Mouse (Mus musculus): ENCODE measurements around the gene Mical2. TPM values are rescaled to one million over a fixed set of nuclear protein-coding genes. Genes with fewer than 3 reads are reported as not detected.

The Mical2 gene
- polyA plus RNA-seq, 1 experiment from 2014 or later: 15.3 TPM

DNA sequence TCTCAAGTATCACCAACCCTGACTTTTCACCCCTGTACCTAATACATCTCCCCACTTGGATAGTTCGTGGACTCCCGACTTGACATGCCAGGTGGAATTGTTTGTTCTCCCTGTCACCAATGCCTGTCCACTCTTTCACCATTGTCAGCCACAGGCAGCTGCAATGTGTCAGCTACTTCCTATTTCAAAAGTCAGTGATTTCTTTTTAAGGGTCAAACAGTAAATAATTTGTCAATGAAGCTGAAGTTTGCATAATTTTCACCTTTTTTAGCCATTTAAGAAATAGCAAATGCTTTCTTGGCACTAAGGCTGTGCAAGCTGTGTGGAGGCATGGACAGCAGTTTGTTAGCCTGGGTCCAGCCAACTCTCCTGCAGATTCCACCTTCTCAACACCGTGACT, 214.2 kb downstream of the Mical2 start:
- DNase-seq (no peak), ATAC-seq (ENCODE audit: insufficient read depth) (no peak)
- H3K36me3 ChIP-seq (ENCODE audit: insufficient read depth): peaks cover 4% of the 10 kb centered on the region; the same call in 1 of the 2 replicates
- WGBS: 29% methylated on average over 3 of the region's 3 CpGs
- H3K27ac ChIP-seq (ENCODE audit: low read depth): no peak overlapping the region
- H3K4me2 ChIP-seq: no peak overlapping the region
- no peak overlapping the region for H3K4me3 ChIP-seq (ENCODE audit: low read depth, low read length)
- no peak overlapping the region for H3K9ac ChIP-seq
- peaks cover 2% of the 10 kb centered on the region; the same call in 1 of the 2 replicates for H3K9me3 ChIP-seq (ENCODE audit: low read depth, low read length)
- H3K27me3 ChIP-seq (ENCODE audit: insufficient read depth, low read length): no peaks in the 10 kb centered on the region
- no peak for TF ChIP-seq CTCF (IDR thresholded peaks at IDR 0.05; ENCODE audit: low read depth)
- peaks cover 7% of the 10 kb centered on the region for H3K4me1 ChIP-seq (ENCODE audit: insufficient read depth)

- Histone ChIP-seq H3K9me3 (ENCODE audit: low read depth, low read length) (no peaks in the 10 kb centered on the region), H3K36me3 (ENCODE audit: insufficient read depth) (no peaks in the 10 kb centered on the region), H3K27me3 (ENCODE audit: insufficient read depth, low read length) (no peaks in the 10 kb centered on the region), H3K4me1 (ENCODE audit: insufficient read depth) (peaks cover 7% of the 10 kb centered on the region), H3K4me3 (ENCODE audit: low read depth, low read length) (no peak overlapping the region), H3K9ac (no peak overlapping the region), H3K4me2 (peak overlapping the region; percentile 13; the same call in 1 of the 2 replicates), H3K27ac (ENCODE audit: low read depth) (peak overlapping the region; percentile 60)
- whole genome bisulfite sequencing: 18% methylated on average over 12 of the region's 12 CpGs
- DNase-seq (peak; percentile 70), ATAC-seq (ENCODE audit: insufficient read depth) (peak; percentile 86)
- no peak for TF ChIP-seq CTCF (IDR thresholded peaks at IDR 0.05; ENCODE audit: low read depth)
Measured at GRCm38 (mm10) chr7:112444152-112444984, 218.7 kb downstream of the Mical2 start.

GRCm38 (mm10) chr7:112444985-112445367, 219.3 kb downstream of the Mical2 start:
- no peak for ATAC-seq (ENCODE audit: insufficient read depth)
- Histone ChIP-seq H3K4me3 (ENCODE audit: low read depth, low read length) (no peak overlapping the region), H3K27ac (ENCODE audit: low read depth) (peak overlapping the region; percentile 60; the same call in 1 of the 2 replicates), H3K4me1 (ENCODE audit: insufficient read depth) (peaks cover 7% of the 10 kb centered on the region), H3K9ac (no peak overlapping the region), H3K27me3 (ENCODE audit: insufficient read depth, low read length) (no peaks in the 10 kb centered on the region), H3K4me2 (peak overlapping the region; percentile 13; the same call in 1 of the 2 replicates), H3K9me3 (ENCODE audit: low read depth, low read length) (no peaks in the 10 kb centered on the region), H3K36me3 (ENCODE audit: insufficient read depth) (no peaks in the 10 kb centered on the region)
- WGBS: 19% methylated on average over 9 of the region's 9 CpGs
- no peak for TF ChIP-seq CTCF (IDR thresholded peaks at IDR 0.05; ENCODE audit: low read depth)
- no peak for DNase-seq

DNA sequence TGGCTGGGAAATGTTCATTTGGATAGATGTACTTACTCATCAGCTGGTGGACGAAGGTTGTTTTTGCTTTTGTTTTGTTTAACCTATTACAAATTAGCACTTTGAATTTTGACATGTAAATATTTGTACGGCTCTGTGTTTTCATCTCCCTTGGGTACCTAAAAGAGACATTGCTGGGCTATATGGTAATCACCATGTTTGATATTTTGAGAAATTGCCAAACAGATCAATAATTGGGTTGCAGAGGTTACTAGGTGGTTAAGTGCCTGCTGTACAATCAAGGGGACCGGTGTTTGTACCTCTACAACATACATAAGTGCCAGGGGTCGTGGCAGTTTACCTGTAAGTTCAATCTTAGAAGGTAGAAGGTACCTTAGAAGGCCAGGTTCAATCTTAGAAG, 220.8 kb downstream of the Mical2 start:
- WGBS: 84% methylated on average over 4 of the region's 4 CpGs
- Histone ChIP-seq H3K27ac (ENCODE audit: low read depth) (no peak overlapping the region), H3K36me3 (ENCODE audit: insufficient read depth) (no peaks in the 10 kb centered on the region), H3K4me3 (ENCODE audit: low read depth, low read length) (no peak overlapping the region), H3K9me3 (ENCODE audit: low read depth, low read length) (no peaks in the 10 kb centered on the region), H3K4me2 (no peak overlapping the region), H3K27me3 (ENCODE audit: insufficient read depth, low read length) (no peaks in the 10 kb centered on the region), H3K9ac (no peak overlapping the region), H3K4me1 (ENCODE audit: insufficient read depth) (peaks cover 7% of the 10 kb centered on the region)
- no peak for TF ChIP-seq CTCF (IDR thresholded peaks at IDR 0.05; ENCODE audit: low read depth)
- ATAC-seq (ENCODE audit: insufficient read depth) (no peak), DNase-seq (no peak)

- no peak overlapping the region for H3K9ac ChIP-seq
- WGBS: 80% methylated on average over 8 of the region's 8 CpGs
- no peaks in the 10 kb centered on the region for H3K27me3 ChIP-seq (ENCODE audit: insufficient read depth, low read length)
- no peak overlapping the region for H3K27ac ChIP-seq (ENCODE audit: low read depth)
- ATAC-seq (ENCODE audit: insufficient read depth): no peak
- H3K36me3 ChIP-seq (ENCODE audit: insufficient read depth): no peaks in the 10 kb centered on the region
- no peak overlapping the region for H3K4me2 ChIP-seq
- no peak overlapping the region for H3K4me3 ChIP-seq (ENCODE audit: low read depth, low read length)
- H3K4me1 ChIP-seq (ENCODE audit: insufficient read depth): peaks cover 9% of the 10 kb centered on the region; the same call in 1 of the 2 replicates
- DNase-seq: no peak
- H3K9me3 ChIP-seq (ENCODE audit: low read depth, low read length): no peaks in the 10 kb centered on the region
- no peak for TF ChIP-seq CTCF (IDR thresholded peaks at IDR 0.05; ENCODE audit: low read depth)
Measured at GRCm38 (mm10) chr7:112449954-112450700, 224.5 kb downstream of the Mical2 start.

DNA sequence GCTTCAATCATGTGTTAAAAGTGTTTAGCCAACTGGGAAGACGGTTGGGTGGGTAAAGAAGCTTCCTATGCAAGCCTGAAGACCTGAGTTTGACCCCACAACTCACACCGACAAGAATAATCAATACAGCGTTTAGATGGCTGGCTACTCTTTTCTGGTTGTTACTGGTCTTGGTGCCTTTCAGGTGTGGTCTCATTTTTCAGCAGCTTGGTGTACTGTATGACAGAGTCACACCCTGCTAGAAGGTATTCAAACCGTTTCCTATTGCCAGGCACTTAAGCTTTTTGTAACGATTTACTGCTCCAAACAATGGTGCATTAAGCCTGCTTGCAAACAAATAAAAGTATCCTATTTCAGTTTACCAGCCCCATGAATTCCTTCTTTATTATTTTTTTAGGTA, 226.8 kb downstream of the Mical2 start:
- Histone ChIP-seq H3K4me2 (no peak overlapping the region), H3K27me3 (ENCODE audit: insufficient read depth, low read length) (no peaks in the 10 kb centered on the region), H3K4me1 (ENCODE audit: insufficient read depth) (peaks cover 12% of the 10 kb centered on the region; the same call in 1 of the 2 replicates), H3K9me3 (ENCODE audit: low read depth, low read length) (no peaks in the 10 kb centered on the region), H3K27ac (ENCODE audit: low read depth) (0 out of 2 replicates have a peak overlapping the region, but pooled peaks have one; percentile 21), H3K4me3 (ENCODE audit: low read depth, low read length) (no peak overlapping the region), H3K36me3 (ENCODE audit: insufficient read depth) (no peaks in the 10 kb centered on the region), H3K9ac (no peak overlapping the region)
- TF ChIP-seq CTCF (IDR thresholded peaks at IDR 0.05; ENCODE audit: low read depth): no peak
- ATAC-seq (ENCODE audit: insufficient read depth) (no peak), DNase-seq (no peak)
- WGBS: 35% methylated on average over 5 of the region's 5 CpGs

- no peaks in the 10 kb centered on the region for H3K27me3 ChIP-seq (ENCODE audit: insufficient read depth, low read length)
- H3K4me2 ChIP-seq: no peak overlapping the region
- no peaks in the 10 kb centered on the region for H3K36me3 ChIP-seq (ENCODE audit: insufficient read depth)
- ATAC-seq (ENCODE audit: insufficient read depth) (peak; percentile 88), DNase-seq (peak; percentile 68)
- 19% methylated on average over 3 of the region's 3 CpGs for WGBS
- no peaks in the 10 kb centered on the region for H3K9me3 ChIP-seq (ENCODE audit: low read depth, low read length)
- H3K9ac ChIP-seq: peak overlapping the region; percentile 13; the same call in 1 of the 2 replicates
- peaks cover 19% of the 10 kb centered on the region for H3K4me1 ChIP-seq (ENCODE audit: insufficient read depth)
- no peak for TF ChIP-seq CTCF (IDR thresholded peaks at IDR 0.05; ENCODE audit: low read depth)
- no peak overlapping the region for H3K4me3 ChIP-seq (ENCODE audit: low read depth, low read length)
- H3K27ac ChIP-seq (ENCODE audit: low read depth): peak overlapping the region; percentile 88
Measured at GRCm38 (mm10) chr7:112453805-112454214, 228.2 kb downstream of the Mical2 start.

Measured in lung, embryonic 14.5 days (tissue).